Mouse (Mus musculus) bone marrow, adult 2 months (tissue): ENCODE measurements around the gene Klk1b5.

Source experiments
- CTCF ChIP-seq: fragments of 200-500 bp; IDR thresholded peaks from 2 replicates; pipeline ENCODE4 v1.5.1; 2011; ENCODE audit warnings: low read length, control low read depth; ENCODE audit not compliant: control insufficient read depth, insufficient read depth
- POLR2A ChIP-seq: fragments of 200-500 bp; IDR thresholded peaks from 2 replicates; pipeline ENCODE4 v1.6.1; 2011; ENCODE audit warnings: low read depth, mild to moderate bottlenecking, control low read depth, low read length, borderline replicate concordance; ENCODE audit not compliant: control insufficient read depth

DNA sequence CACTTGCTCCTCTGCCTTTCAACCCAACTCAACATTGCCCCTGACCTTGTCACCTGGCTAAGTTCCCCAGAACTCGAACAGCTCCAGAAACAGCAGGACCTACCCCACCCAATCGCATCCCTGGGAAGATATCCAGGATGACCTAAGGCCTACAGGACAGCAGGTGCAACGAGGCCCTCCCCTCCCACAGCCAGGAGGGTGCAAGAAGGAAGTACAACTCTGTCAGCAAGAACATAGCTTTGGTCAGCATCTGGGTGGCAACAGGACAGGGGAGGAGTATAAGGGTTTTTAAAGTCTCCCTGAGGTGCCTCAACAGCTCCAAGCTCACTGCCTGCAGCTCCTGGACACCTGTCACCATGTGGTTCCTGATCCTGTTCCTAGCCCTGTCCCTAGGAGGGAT, 17.9 kb upstream of the Klk1b5 start, which contains the start of gene Klk1b3:
- TF ChIP-seq CTCF = no peak
- no peak for TF ChIP-seq POLR2A
